Mouse (Mus musculus) neural tube, embryonic 14.5 days (tissue): Measurements from ENCODE around the gene Hopx. TPM values are rescaled to one million over a fixed set of nuclear protein-coding genes. Genes with fewer than 3 reads are reported as not detected.

Experiments
- ATAC-seq: fragments of 200-750 bp; cut with Nextera tagmentation; 2 replicates; pipeline ENCODE4 v1.8.0; 2017; ENCODE audit warnings: low read depth, mild to moderate bottlenecking, moderate TSS enrichment, moderate library complexity
- H3K27ac ChIP-seq: fragments of 300-500 bp; sonication (generic); 2 replicates; pipeline ENCODE4 v1.5.1; 2014; ENCODE audit warnings: low read depth, mild to moderate bottlenecking, control low read depth, low read length, moderate library complexity, mixed read lengths
- H3K27me3 ChIP-seq: fragments of 300-500 bp; sonication (generic); 2 replicates; pipeline ENCODE4 v1.6.1; 2014; ENCODE audit warnings: low read length; ENCODE audit not compliant: control insufficient read depth, insufficient read depth
- H3K36me3 ChIP-seq: fragments of 300-500 bp; sonication (generic); 2 replicates; pipeline ENCODE4 v1.6.1; 2014; ENCODE audit warnings: low read length, mixed read lengths; ENCODE audit not compliant: control insufficient read depth, insufficient read depth
- H3K4me1 ChIP-seq: fragments of 300-500 bp; sonication (generic); 2 replicates; pipeline ENCODE4 v1.6.1; 2014; ENCODE audit warnings: low read length; ENCODE audit not compliant: control insufficient read depth, insufficient read depth
- H3K4me2 ChIP-seq: fragments of 300-500 bp; sonication (generic); 2 replicates; pipeline ENCODE4 v1.6.1; 2014; ENCODE audit warnings: mild to moderate bottlenecking, low read depth, low read length, control low read depth
- H3K4me3 ChIP-seq: fragments of 300-500 bp; sonication (generic); 2 replicates; pipeline ENCODE4 v1.5.1; 2014; ENCODE audit warnings: low read depth, low read length, control low read depth, mixed read lengths
- H3K9ac ChIP-seq: fragments of 300-500 bp; sonication (generic); replicated peaks from 2 replicates; pipeline ENCODE4 v1.6.1; 2014; ENCODE audit warnings: low read depth, mild to moderate bottlenecking, control low read depth, low read length, mixed read lengths
- H3K9me3 ChIP-seq: fragments of 300-500 bp; sonication (generic); 2 replicates; pipeline ENCODE4 v1.6.1; 2016; ENCODE audit warnings: low read length; ENCODE audit not compliant: control insufficient read depth
- WGBS: fragments of 180-500 bp; shearing (Covaris S2); extraction: QIAGEN DNeasy Blood & Tissue Kit; methylation state at CpG from one replicate; pipeline ENCODE4 v1.1.7; 2014; 5-methylcytosine and 5-hydroxymethylcytosine counted together
- polyA plus RNA-seq: library from polyadenylated mRNA; unstranded; fragments of >200 nt; fragmentation: Nextera tagmentation; extraction: Ambion mirVana; gene quantifications from 2 replicates; pipeline ENCODE4 v1.2.1, GENCODE M21; 2014

Gene Hopx
- polyA plus RNA-seq, 1 experiment from 2014 or later: 29.3 TPM

- Histone ChIP-seq H3K27ac (peak overlapping the region; percentile 63; the same call in 1 of the 2 replicates), H3K9ac (no peak overlapping the region)
Observed at GRCm38 (mm10) chr5:77113773-77114172, 1.1 kb downstream of the Hopx start.

GRCm38 (mm10) chr5:77112066-77112465 is 2.9 kb downstream of the Hopx start:
- H3K9ac ChIP-seq: peak overlapping the region; percentile 37; the same call in 1 of the 2 replicates
- no peaks in the 10 kb centered on the region for H3K9me3 ChIP-seq
- H3K27me3 ChIP-seq: no peaks in the 10 kb centered on the region
- H3K36me3 ChIP-seq: no peaks in the 10 kb centered on the region
- no peak overlapping the region for H3K27ac ChIP-seq
- H3K4me2 ChIP-seq: peak overlapping the region; percentile 30; the same call in 1 of the 2 replicates
- H3K4me3 ChIP-seq: peak overlapping the region; percentile 0; the same call in 1 of the 2 replicates
- 58% methylated on average over 2 of the region's 2 CpGs for WGBS
- H3K4me1 ChIP-seq: no peaks in the 10 kb centered on the region; the same call in 1 of the 2 replicates
- no peak for ATAC-seq

More at GRCm38 (mm10) chr5:77113773-77114172, 1.1 kb downstream of the Hopx start:
- peak overlapping the region; percentile 15; the same call in 1 of the 2 replicates for H3K4me2 ChIP-seq
- H3K36me3 ChIP-seq: no peaks in the 10 kb centered on the region
- 80% methylated on average over 3 of the region's 3 CpGs for WGBS
- ATAC-seq: no peak
- peak overlapping the region; percentile 11; the same call in 1 of the 2 replicates for H3K4me3 ChIP-seq
- H3K27me3 ChIP-seq: no peaks in the 10 kb centered on the region
- no peaks in the 10 kb centered on the region; the same call in 1 of the 2 replicates for H3K4me1 ChIP-seq
- no peaks in the 10 kb centered on the region for H3K9me3 ChIP-seq

- H3K27ac ChIP-seq: no peak overlapping the region
- H3K4me1 ChIP-seq: no peaks in the 10 kb centered on the region
- ATAC-seq: no peak
Observed at GRCm38 (mm10) chr5:77109814-77110213, 5.1 kb downstream of the Hopx start.

GRCm38 (mm10) chr5:77108806-77109205 is 6.1 kb downstream of the Hopx start:
- 94% methylated on average over 6 of the region's 6 CpGs for WGBS
- ATAC-seq: no peak
- Histone ChIP-seq H3K36me3 (no peaks in the 10 kb centered on the region), H3K9ac (no peak overlapping the region), H3K27me3 (no peaks in the 10 kb centered on the region), H3K4me3 (no peak overlapping the region), H3K9me3 (no peaks in the 10 kb centered on the region), H3K4me1 (no peaks in the 10 kb centered on the region), H3K27ac (no peak overlapping the region), H3K4me2 (no peak overlapping the region)

More at GRCm38 (mm10) chr5:77109814-77110213, 5.1 kb downstream of the Hopx start:
- WGBS: 84% methylated on average over 2 of the region's 2 CpGs
- Histone ChIP-seq H3K27me3 (no peaks in the 10 kb centered on the region), H3K4me2 (no peak overlapping the region; the same call in 1 of the 2 replicates), H3K9ac (no peak overlapping the region), H3K4me3 (no peak overlapping the region), H3K9me3 (no peaks in the 10 kb centered on the region), H3K36me3 (no peaks in the 10 kb centered on the region)

GRCm38 (mm10) chr5:77107146-77107822 is 7.6 kb downstream of the Hopx start:
- no peak overlapping the region for H3K27ac ChIP-seq
- H3K4me3 ChIP-seq: no peak overlapping the region
- H3K36me3 ChIP-seq: no peaks in the 10 kb centered on the region
- H3K9me3 ChIP-seq: no peaks in the 10 kb centered on the region
- WGBS: 85% methylated on average over 11 of the region's 11 CpGs
- no peaks in the 10 kb centered on the region for H3K27me3 ChIP-seq
- H3K9ac ChIP-seq: no peak overlapping the region
- H3K4me1 ChIP-seq: no peaks in the 10 kb centered on the region
- ATAC-seq: no peak
- no peak overlapping the region for H3K4me2 ChIP-seq

GRCm38 (mm10) chr5:77102522-77103365 is 12.2 kb downstream of the Hopx start:
- H3K36me3 ChIP-seq: no peaks in the 10 kb centered on the region
- 71% methylated on average over 15 of the region's 15 CpGs for WGBS
- ATAC-seq: peak; percentile 36; the same call in 1 of the 2 replicates
- H3K4me3 ChIP-seq: no peak overlapping the region
- H3K27ac ChIP-seq: peak overlapping the region; percentile 39; the same call in 1 of the 2 replicates
- no peaks in the 10 kb centered on the region for H3K4me1 ChIP-seq
- H3K9me3 ChIP-seq: no peaks in the 10 kb centered on the region
- H3K9ac ChIP-seq: no peak overlapping the region
- H3K4me2 ChIP-seq: no peak overlapping the region
- no peaks in the 10 kb centered on the region for H3K27me3 ChIP-seq

- Histone ChIP-seq H3K4me2 (no peak overlapping the region), H3K4me1 (no peaks in the 10 kb centered on the region), H3K9ac (no peak overlapping the region), H3K4me3 (no peak overlapping the region), H3K9me3 (no peaks in the 10 kb centered on the region), H3K27ac (no peak overlapping the region), H3K36me3 (no peaks in the 10 kb centered on the region), H3K27me3 (no peaks in the 10 kb centered on the region)
- no peak for ATAC-seq
- 83% methylated on average over 6 of the region's 6 CpGs for WGBS
Observed at GRCm38 (mm10) chr5:77100691-77101090, 14.2 kb downstream of the Hopx start.

- H3K27ac ChIP-seq: no peak overlapping the region
- no peaks in the 10 kb centered on the region for H3K36me3 ChIP-seq
- no peak overlapping the region for H3K9ac ChIP-seq
- H3K27me3 ChIP-seq: no peaks in the 10 kb centered on the region
- H3K4me3 ChIP-seq: no peak overlapping the region
- no peak for ATAC-seq
- no peaks in the 10 kb centered on the region for H3K9me3 ChIP-seq
- no peak overlapping the region for H3K4me2 ChIP-seq
- H3K4me1 ChIP-seq: no peaks in the 10 kb centered on the region
- WGBS: 82% methylated on average over 6 of the region's 6 CpGs
Observed at GRCm38 (mm10) chr5:77099997-77100380, 14.9 kb downstream of the Hopx start.
